In the genomic region with DNA sequence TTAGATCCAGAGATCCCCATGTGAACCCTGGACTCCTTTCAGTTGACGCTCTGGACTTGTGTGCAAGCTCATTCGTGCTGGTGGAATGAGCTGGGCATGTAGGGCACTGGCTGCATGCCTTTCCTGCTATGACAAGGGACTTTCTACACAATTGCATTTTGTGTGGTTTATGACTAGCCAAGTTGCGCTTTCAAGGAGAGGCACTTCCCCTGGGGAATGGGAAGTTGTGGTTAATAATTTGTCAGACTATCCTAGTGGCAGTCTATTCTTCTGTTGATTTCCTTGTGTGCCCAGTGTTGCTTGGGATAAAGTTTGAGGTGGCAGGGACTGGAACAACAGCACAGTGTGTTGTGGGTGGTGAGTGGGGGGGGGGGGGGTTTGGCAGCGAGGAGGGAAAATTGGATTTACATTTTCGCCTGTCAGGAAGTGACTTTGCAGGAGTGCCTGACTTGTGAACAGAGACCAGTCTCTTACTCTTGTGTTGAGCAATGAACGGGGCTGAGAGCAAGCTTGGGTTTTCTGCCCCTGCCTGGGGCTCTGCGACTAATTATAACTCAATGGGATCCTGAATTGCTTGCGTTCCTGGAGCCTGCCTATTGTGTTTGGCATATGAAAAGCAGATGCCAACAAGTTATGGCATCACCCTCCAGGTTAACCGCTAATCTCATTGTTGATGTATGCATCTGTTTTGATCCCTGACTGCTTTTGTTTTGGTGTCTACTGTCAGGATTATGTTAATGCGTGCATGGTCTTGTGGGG, we compare ENCODE assay signal across 7 mouse cellular contexts. TPM values are rescaled to one million over a fixed set of nuclear protein-coding genes. Genes with fewer than 3 reads are reported as not detected.
DNase-seq lines count a peak whose midpoint lies in the region; ATAC-seq and TF ChIP-seq lines count a peak whose summit lies in the region.

No protein-coding gene starts in this region.

- no peaks in the 10 kb centered on the region for H3K27me3 ChIP-seq in intestine, embryonic 16.5 days (replicated peaks; ENCODE audit: control insufficient read depth, insufficient read depth, low read length)
- no peaks in the 10 kb centered on the region for H3K27me3 ChIP-seq in lung, postnatal 0 days (replicated peaks; ENCODE audit: insufficient read depth, low read length)
- H3K27me3 ChIP-seq in forebrain, embryonic 11.5 days (ENCODE audit: control insufficient read depth, insufficient read depth, low read length) = no peaks in the 10 kb centered on the region

- no peak overlapping the region for H3K4me3 ChIP-seq in intestine, embryonic 16.5 days (ENCODE audit: low read length)
- no peak overlapping the region for H3K4me3 ChIP-seq in lung, postnatal 0 days (ENCODE audit: low read depth, low read length)
- H3K4me3 ChIP-seq in forebrain, embryonic 11.5 days (ENCODE audit: low read depth, low read length) = no peak overlapping the region

- ATAC-seq in intestine, embryonic 16.5 days = peak; percentile 66
- ATAC-seq in lung, postnatal 0 days = peak; percentile 55
- ATAC-seq in forebrain, embryonic 11.5 days (replicated peaks; ENCODE audit: low FRiP score) = no peak

- TF ChIP-seq CTCF in lung, postnatal 0 days (IDR thresholded peaks at IDR 0.05) = no peak

- H3K27ac ChIP-seq in intestine, embryonic 16.5 days (ENCODE audit: low read length) = peak overlapping the region; percentile 87
- peak overlapping the region; percentile 51 for H3K27ac ChIP-seq in lung, postnatal 0 days (ENCODE audit: low read length)
- H3K27ac ChIP-seq in forebrain, embryonic 11.5 days (ENCODE audit: low read depth, low read length) = no peak overlapping the region

- no peaks in the 10 kb centered on the region for H3K9me3 ChIP-seq in intestine, embryonic 16.5 days (ENCODE audit: control insufficient read depth, low read length)
- no peaks in the 10 kb centered on the region for H3K9me3 ChIP-seq in lung, postnatal 0 days (ENCODE audit: low read length)
- H3K9me3 ChIP-seq in forebrain, embryonic 11.5 days (ENCODE audit: control insufficient read depth, low read length) = no peaks in the 10 kb centered on the region

- H3K36me3 ChIP-seq in intestine, embryonic 16.5 days (ENCODE audit: control insufficient read depth, insufficient read depth, low read length) = no peaks in the 10 kb centered on the region
- H3K36me3 ChIP-seq in lung, postnatal 0 days (ENCODE audit: insufficient read depth, low read length) = no peaks in the 10 kb centered on the region
- H3K36me3 ChIP-seq in forebrain, embryonic 11.5 days (ENCODE audit: control insufficient read depth, insufficient read depth, low read length) = no peaks in the 10 kb centered on the region

- H3K4me1 ChIP-seq in intestine, embryonic 16.5 days (ENCODE audit: control insufficient read depth, insufficient read depth, low read length) = peaks cover 34% of the 10 kb centered on the region
- H3K4me1 ChIP-seq in lung, postnatal 0 days (ENCODE audit: insufficient read depth, low read depth, low read length) = peaks cover 15% of the 10 kb centered on the region; the same call in 1 of the 2 replicates
- H3K4me1 ChIP-seq in forebrain, embryonic 11.5 days (replicated peaks; ENCODE audit: control insufficient read depth, insufficient read depth, low read length) = peaks cover 4% of the 10 kb centered on the region; the same call in 1 of the 2 replicates

- TF ChIP-seq EP300 in lung, postnatal 0 days (IDR thresholded peaks at IDR 0.05) = no peak

- DNase-seq in 416B (ENCODE audit: low read depth) (peak; percentile 84), MEL-GATA-1-ER (ENCODE audit: extremely low read depth, low read depth) (peak; percentile 26)
- DNase-seq in lung, postnatal 0 days (ENCODE audit: low spot score) = peak; percentile 87
- no peak for DNase-seq in right cerebral cortex, postnatal 10 days (ENCODE audit: low spot score in 2 of 2)
- no peak for DNase-seq in forebrain, embryonic 11.5 days (ENCODE audit: low spot score)
- DNase-seq in cerebellum, adult 11 months = no peak

- H3K4me2 ChIP-seq in intestine, embryonic 16.5 days (ENCODE audit: low read depth, low read length) = peak overlapping the region; percentile 15
- 0 out of 2 replicates have a peak overlapping the region, but pooled peaks have one; percentile 3 for H3K4me2 ChIP-seq in lung, postnatal 0 days (replicated peaks; ENCODE audit: low read depth, low read length)
- H3K4me2 ChIP-seq in forebrain, embryonic 11.5 days (ENCODE audit: low read depth, low read length, severe bottlenecking) = no peak overlapping the region

- 0 out of 2 replicates have a peak overlapping the region, but pooled peaks have one; percentile 38 for H3K9ac ChIP-seq in intestine, embryonic 16.5 days (ENCODE audit: low read depth, low read length)
- no peak overlapping the region for H3K9ac ChIP-seq in lung, postnatal 0 days (replicated peaks; ENCODE audit: low read depth)
- H3K9ac ChIP-seq in forebrain, embryonic 11.5 days (ENCODE audit: low read length) = no peak overlapping the region

- 37% methylated on average over 10 of the region's 10 CpGs for WGBS in intestine, embryonic 16.5 days
- WGBS in lung, postnatal 0 days = 30% methylated on average over 10 of the region's 10 CpGs
- WGBS in forebrain, embryonic 11.5 days = 60% methylated on average over 10 of the region's 10 CpGs

RNA-seq across cellular contexts. Expression of a gene that starts 3.8 kb away (rescaled TPM):
- 2.4 and 2.7 TPM in 2 replicates for polyA plus RNA-seq in intestine, embryonic 16.5 days (2015; fragmentation: Nextera tagmentation; extraction: Ambion mirVana)
- 0.44 and 0.51 TPM in 2 replicates for polyA plus RNA-seq in lung, postnatal 0 days (2015; fragmentation: Nextera tagmentation; extraction: Ambion mirVana)
- 4.9 and 5.0 TPM in 2 replicates for polyA plus RNA-seq in forebrain, embryonic 11.5 days (2014; fragmentation: Nextera tagmentation; extraction: Ambion mirVana)

RNA-seq across cellular contexts. Expression of a gene that starts 26.0 kb away (rescaled TPM):
- not detected in 2 replicates for polyA plus RNA-seq in intestine, embryonic 16.5 days (2015; fragmentation: Nextera tagmentation; extraction: Ambion mirVana)
- not detected in 2 replicates for polyA plus RNA-seq in lung, postnatal 0 days (2015; fragmentation: Nextera tagmentation; extraction: Ambion mirVana)
- not detected in 2 replicates for polyA plus RNA-seq in forebrain, embryonic 11.5 days (2014; fragmentation: Nextera tagmentation; extraction: Ambion mirVana)

RNA-seq across cellular contexts. Expression of a gene that starts 33.0 kb away (rescaled TPM):
- polyA plus RNA-seq in intestine, embryonic 16.5 days (2015; fragmentation: Nextera tagmentation; extraction: Ambion mirVana) = 0.44 TPM in 1 of 2 replicates, not detected in the other
- polyA plus RNA-seq in lung, postnatal 0 days (2015; fragmentation: Nextera tagmentation; extraction: Ambion mirVana) = not detected in 2 replicates
- polyA plus RNA-seq in forebrain, embryonic 11.5 days (2014; fragmentation: Nextera tagmentation; extraction: Ambion mirVana) = not detected in 2 replicates

RNA-seq across cellular contexts. Expression of a gene that starts 42.7 kb away (rescaled TPM):
- not detected in 2 replicates for polyA plus RNA-seq in intestine, embryonic 16.5 days (2015; fragmentation: Nextera tagmentation; extraction: Ambion mirVana)
- polyA plus RNA-seq in lung, postnatal 0 days (2015; fragmentation: Nextera tagmentation; extraction: Ambion mirVana) = not detected in 2 replicates
- polyA plus RNA-seq in forebrain, embryonic 11.5 days (2014; fragmentation: Nextera tagmentation; extraction: Ambion mirVana) = not detected in 2 replicates

RNA-seq across cellular contexts. Expression of a gene that starts 48.0 kb away (rescaled TPM):
- not detected in 2 replicates for polyA plus RNA-seq in intestine, embryonic 16.5 days (2015; fragmentation: Nextera tagmentation; extraction: Ambion mirVana)
- polyA plus RNA-seq in lung, postnatal 0 days (2015; fragmentation: Nextera tagmentation; extraction: Ambion mirVana) = not detected in 2 replicates
- polyA plus RNA-seq in forebrain, embryonic 11.5 days (2014; fragmentation: Nextera tagmentation; extraction: Ambion mirVana) = not detected in 2 replicates

Comparison
In these comparisons a context has a peak if more than half of its experiments do, and no peak if none do; other contexts are left out.
1. DNase-seq: peak in 416B (single experiment), MEL-GATA-1-ER (single experiment) and lung, postnatal 0 days (single experiment); none in right cerebral cortex, postnatal 10 days (0 of 2), forebrain, embryonic 11.5 days (single experiment) and cerebellum, adult 11 months (single experiment).